Mouse (Mus musculus): ENCODE measurements around the gene 4930595D18Rik. TPM values are rescaled to one million over a fixed set of nuclear protein-coding genes. Genes with fewer than 3 reads are reported as not detected.

The 4930595D18Rik gene
- polyA plus RNA-seq, 1 experiment from 2014 or later, result not detected

GRCm38 (mm10) chr12:111162312-111163061 lies 21.8 kb downstream of the 4930595D18Rik start:
- Histone ChIP-seq H3K4me1 (ENCODE audit: control insufficient read depth, insufficient read depth, low read length) (peaks cover 23% of the 10 kb centered on the region), H3K36me3 (ENCODE audit: control insufficient read depth, insufficient read depth) (no peaks in the 10 kb centered on the region), H3K27me3 (ENCODE audit: control insufficient read depth, insufficient read depth, low read length) (no peaks in the 10 kb centered on the region), H3K9ac (ENCODE audit: low read length) (peak overlapping the region; percentile 54), H3K4me2 (ENCODE audit: low read depth, low read length) (peak overlapping the region; percentile 61), H3K27ac (ENCODE audit: low read length) (peak overlapping the region; percentile 40; the same call in 1 of the 2 replicates), H3K4me3 (ENCODE audit: low read length) (peak overlapping the region; percentile 40), H3K9me3 (replicated peaks; ENCODE audit: control insufficient read depth, low read length) (no peaks in the 10 kb centered on the region)
- ATAC-seq (replicated peaks; ENCODE audit: extremely low read depth, insufficient read depth, low FRiP score), result peak; percentile 15
- WGBS, result 14% methylated on average over 16 of the region's 16 CpGs

GRCm38 (mm10) chr12:111161943-111162311 lies 22.4 kb downstream of the 4930595D18Rik start:
- H3K4me1 ChIP-seq (ENCODE audit: control insufficient read depth, insufficient read depth, low read length), result peaks cover 19% of the 10 kb centered on the region
- WGBS, result 28% methylated on average over 7 of the region's 7 CpGs
- H3K9ac ChIP-seq (ENCODE audit: low read length), result no peak overlapping the region
- H3K27me3 ChIP-seq (ENCODE audit: control insufficient read depth, insufficient read depth, low read length), result no peaks in the 10 kb centered on the region
- no peak for ATAC-seq (replicated peaks; ENCODE audit: extremely low read depth, insufficient read depth, low FRiP score)
- H3K36me3 ChIP-seq (ENCODE audit: control insufficient read depth, insufficient read depth), result no peaks in the 10 kb centered on the region
- no peaks in the 10 kb centered on the region for H3K9me3 ChIP-seq (replicated peaks; ENCODE audit: control insufficient read depth, low read length)
- peak overlapping the region; percentile 61 for H3K4me2 ChIP-seq (ENCODE audit: low read depth, low read length)
- H3K27ac ChIP-seq (ENCODE audit: low read length), result no peak overlapping the region
- peak overlapping the region; percentile 40 for H3K4me3 ChIP-seq (ENCODE audit: low read length)

DNA sequence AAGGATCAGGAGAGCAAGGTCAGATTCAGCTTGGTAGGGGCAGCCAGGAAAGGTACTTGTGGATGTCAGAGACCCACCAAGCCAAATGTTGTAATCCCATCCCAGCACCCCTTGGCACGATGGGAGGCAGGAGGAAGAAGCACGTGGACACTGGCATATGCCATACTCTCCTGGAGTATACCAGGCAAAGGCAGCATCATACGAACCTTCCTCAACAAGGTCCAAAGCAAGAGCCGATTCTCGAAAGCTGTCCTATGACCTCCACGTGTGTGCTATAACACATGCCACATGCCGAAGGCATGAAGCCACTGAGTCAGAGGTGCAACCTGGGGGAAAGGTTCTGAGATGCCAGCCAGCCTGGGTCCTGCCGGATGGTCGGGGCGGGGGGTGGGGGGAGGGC lies 23.4 kb downstream of the 4930595D18Rik start:
- Histone ChIP-seq H3K4me3 (ENCODE audit: low read length) (no peak overlapping the region), H3K9me3 (replicated peaks; ENCODE audit: control insufficient read depth, low read length) (no peaks in the 10 kb centered on the region), H3K27me3 (ENCODE audit: control insufficient read depth, insufficient read depth, low read length) (no peaks in the 10 kb centered on the region), H3K27ac (ENCODE audit: low read length) (no peak overlapping the region), H3K4me1 (ENCODE audit: control insufficient read depth, insufficient read depth, low read length) (peaks cover 19% of the 10 kb centered on the region), H3K4me2 (ENCODE audit: low read depth, low read length) (no peak overlapping the region), H3K36me3 (ENCODE audit: control insufficient read depth, insufficient read depth) (no peaks in the 10 kb centered on the region), H3K9ac (ENCODE audit: low read length) (no peak overlapping the region)
- 91% methylated on average over 10 of the region's 10 CpGs for WGBS
- ATAC-seq (replicated peaks; ENCODE audit: extremely low read depth, insufficient read depth, low FRiP score), result no peak

DNA sequence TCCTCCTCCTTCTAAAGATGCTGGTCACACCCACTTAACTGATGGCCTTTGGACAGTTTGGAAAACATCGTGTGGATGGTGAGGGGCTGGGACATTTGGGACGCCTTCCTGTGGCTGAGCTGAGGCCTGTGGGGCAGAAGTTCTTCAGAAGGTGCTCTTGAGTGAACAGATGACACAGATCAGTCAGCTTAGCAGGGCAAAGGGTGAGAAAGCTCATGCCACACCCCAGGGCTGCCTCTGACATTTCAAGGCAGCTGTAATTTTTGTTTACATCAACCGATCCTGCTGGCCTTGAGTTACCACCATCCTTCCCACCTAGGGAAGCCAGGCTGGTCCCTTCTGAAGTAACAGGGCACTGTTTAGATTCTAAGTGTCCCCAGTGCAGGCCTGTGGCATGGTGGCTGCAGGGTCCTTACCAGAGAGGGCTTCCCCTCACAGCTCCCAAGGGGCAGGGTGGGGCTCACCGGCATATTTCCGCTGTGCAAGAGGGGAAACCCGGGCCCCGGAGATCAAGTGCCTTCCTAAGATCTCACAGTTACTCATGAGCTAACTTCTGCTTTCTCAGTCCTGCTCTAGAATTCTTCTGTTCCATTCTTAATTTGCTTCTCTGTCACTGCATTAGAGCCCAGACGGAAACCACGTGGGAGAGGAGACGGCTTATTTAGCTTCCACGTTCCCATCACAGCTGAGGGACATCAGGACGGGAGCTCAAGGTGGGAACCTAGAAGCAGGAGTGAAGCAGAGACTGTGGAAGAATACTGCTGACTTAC lies 24.4 kb downstream of the 4930595D18Rik start:
- Histone ChIP-seq H3K4me2 (ENCODE audit: low read depth, low read length) (no peak overlapping the region), H3K27ac (ENCODE audit: low read length) (peak overlapping the region; percentile 17; the same call in 1 of the 2 replicates)

DNA sequence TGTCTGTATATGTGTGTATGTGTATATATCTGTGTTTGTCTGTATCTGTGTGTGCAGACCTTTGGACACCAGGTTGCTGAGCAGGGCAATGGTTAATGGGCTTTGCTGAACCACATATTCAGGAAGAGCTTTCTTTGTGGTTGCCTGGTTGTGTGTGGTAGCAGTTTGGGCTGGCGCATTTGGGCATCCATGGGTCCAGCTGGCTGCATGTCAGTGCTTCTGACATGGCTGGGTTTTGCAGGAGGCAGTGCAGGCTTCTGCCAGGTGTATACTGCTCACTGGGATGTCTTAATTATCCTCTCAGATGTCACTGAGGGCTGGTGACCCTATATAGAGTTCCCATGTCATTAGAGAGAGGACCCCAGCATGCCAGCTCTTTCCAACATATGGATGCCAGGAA lies 28.5 kb downstream of the 4930595D18Rik start:
- H3K9ac ChIP-seq (ENCODE audit: low read length), result no peak overlapping the region
- H3K4me3 ChIP-seq (ENCODE audit: low read length), result no peak overlapping the region
- H3K9me3 ChIP-seq (replicated peaks; ENCODE audit: control insufficient read depth, low read length), result peaks cover 3% of the 10 kb centered on the region; the same call in 1 of the 2 replicates
- no peak overlapping the region for H3K27ac ChIP-seq (ENCODE audit: low read length)
- 86% methylated on average over 1 of the region's 1 CpGs for WGBS
- no peak for ATAC-seq (replicated peaks; ENCODE audit: extremely low read depth, insufficient read depth, low FRiP score)
- H3K36me3 ChIP-seq (ENCODE audit: control insufficient read depth, insufficient read depth), result no peaks in the 10 kb centered on the region
- H3K27me3 ChIP-seq (ENCODE audit: control insufficient read depth, insufficient read depth, low read length), result no peaks in the 10 kb centered on the region
- no peaks in the 10 kb centered on the region for H3K4me1 ChIP-seq (ENCODE audit: control insufficient read depth, insufficient read depth, low read length)
- H3K4me2 ChIP-seq (ENCODE audit: low read depth, low read length), result no peak overlapping the region

More for the DNA sequence above, 24.4 kb downstream of the 4930595D18Rik start:
- H3K4me1 ChIP-seq (ENCODE audit: control insufficient read depth, insufficient read depth, low read length), result peaks cover 15% of the 10 kb centered on the region
- H3K9me3 ChIP-seq (replicated peaks; ENCODE audit: control insufficient read depth, low read length), result peaks cover 3% of the 10 kb centered on the region; the same call in 1 of the 2 replicates
- ATAC-seq (replicated peaks; ENCODE audit: extremely low read depth, insufficient read depth, low FRiP score), result no peak
- 45% methylated on average over 12 of the region's 12 CpGs for WGBS
- H3K4me3 ChIP-seq (ENCODE audit: low read length), result no peak overlapping the region
- H3K36me3 ChIP-seq (ENCODE audit: control insufficient read depth, insufficient read depth), result no peaks in the 10 kb centered on the region
- H3K27me3 ChIP-seq (ENCODE audit: control insufficient read depth, insufficient read depth, low read length), result no peaks in the 10 kb centered on the region
- H3K9ac ChIP-seq (ENCODE audit: low read length), result no peak overlapping the region

DNA sequence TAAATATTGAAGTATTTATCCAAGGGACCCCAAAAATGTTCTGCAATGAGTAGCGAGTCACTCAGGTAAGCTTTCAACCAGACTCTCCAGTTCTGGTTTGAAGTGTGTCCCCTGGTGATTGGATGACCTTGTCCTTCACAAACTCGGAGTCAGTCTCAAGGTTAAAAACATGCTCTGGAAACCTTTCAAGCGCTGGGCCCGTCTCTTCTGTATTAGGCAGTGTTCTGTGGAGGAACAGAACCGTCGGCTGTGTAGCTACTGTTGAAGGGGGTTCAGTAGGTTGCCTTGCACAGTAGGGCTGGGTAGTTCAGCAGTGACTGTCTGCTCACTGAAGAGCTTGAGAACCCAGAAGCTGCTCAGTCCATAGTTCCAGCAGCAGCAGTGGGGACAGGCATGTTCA lies 29.6 kb downstream of the 4930595D18Rik start:
- Histone ChIP-seq H3K4me2 (ENCODE audit: low read depth, low read length) (no peak overlapping the region), H3K9ac (ENCODE audit: low read length) (no peak overlapping the region), H3K4me3 (ENCODE audit: low read length) (no peak overlapping the region), H3K36me3 (ENCODE audit: control insufficient read depth, insufficient read depth) (no peaks in the 10 kb centered on the region), H3K27me3 (ENCODE audit: control insufficient read depth, insufficient read depth, low read length) (no peaks in the 10 kb centered on the region), H3K4me1 (ENCODE audit: control insufficient read depth, insufficient read depth, low read length) (no peaks in the 10 kb centered on the region), H3K9me3 (replicated peaks; ENCODE audit: control insufficient read depth, low read length) (peaks cover 3% of the 10 kb centered on the region; the same call in 1 of the 2 replicates), H3K27ac (ENCODE audit: low read length) (no peak overlapping the region)
- ATAC-seq (replicated peaks; ENCODE audit: extremely low read depth, insufficient read depth, low FRiP score), result no peak
- 65% methylated on average over 6 of the region's 6 CpGs for WGBS

GRCm38 (mm10) chr12:111153946-111154345 lies 30.3 kb downstream of the 4930595D18Rik start:
- Histone ChIP-seq H3K9ac (ENCODE audit: low read length) (no peak overlapping the region), H3K27ac (ENCODE audit: low read length) (no peak overlapping the region), H3K4me1 (ENCODE audit: control insufficient read depth, insufficient read depth, low read length) (no peaks in the 10 kb centered on the region), H3K4me3 (ENCODE audit: low read length) (no peak overlapping the region), H3K9me3 (replicated peaks; ENCODE audit: control insufficient read depth, low read length) (peaks cover 3% of the 10 kb centered on the region; the same call in 1 of the 2 replicates), H3K27me3 (ENCODE audit: control insufficient read depth, insufficient read depth, low read length) (no peaks in the 10 kb centered on the region), H3K36me3 (ENCODE audit: control insufficient read depth, insufficient read depth) (no peaks in the 10 kb centered on the region), H3K4me2 (ENCODE audit: low read depth, low read length) (no peak overlapping the region)
- 71% methylated on average over 5 of the region's 5 CpGs for WGBS
- no peak for ATAC-seq (replicated peaks; ENCODE audit: extremely low read depth, insufficient read depth, low FRiP score)

DNA sequence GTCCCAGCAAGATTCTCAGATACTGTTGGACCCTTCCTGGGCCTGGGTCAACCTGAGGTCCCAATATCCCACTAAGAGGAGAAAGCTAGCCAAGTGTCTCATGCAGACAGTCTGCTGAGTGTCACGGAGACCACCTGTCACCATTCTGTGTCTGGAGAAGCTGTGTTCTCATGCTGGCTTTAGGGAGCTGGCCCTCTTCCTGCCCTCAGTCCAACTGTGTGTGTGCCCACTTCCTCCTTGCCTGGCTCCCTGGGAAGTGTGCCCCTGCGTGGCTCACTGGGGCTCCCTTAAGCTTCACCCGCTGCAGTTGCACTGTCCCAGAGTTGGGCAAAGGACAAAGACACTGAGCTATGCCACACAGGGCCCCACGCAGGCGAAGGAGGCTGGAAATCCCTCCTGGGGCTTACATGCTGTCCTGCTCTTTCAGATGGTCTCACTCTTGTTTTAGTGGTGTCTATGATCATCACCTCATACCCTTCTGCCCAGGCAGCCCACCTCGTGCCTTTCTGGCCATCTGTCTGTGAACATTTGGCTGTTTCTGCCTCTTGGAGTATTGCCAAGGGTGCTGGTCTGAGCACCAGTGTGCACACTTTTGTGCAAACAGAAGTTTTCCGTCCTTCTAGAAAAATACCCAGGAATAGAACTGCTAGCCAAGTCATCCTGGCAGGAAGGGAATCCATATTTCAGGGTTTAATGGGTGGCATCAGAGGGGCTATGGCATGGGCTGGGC lies 31.1 kb downstream of the 4930595D18Rik start:
- Histone ChIP-seq H3K9ac (ENCODE audit: low read length) (no peak overlapping the region), H3K4me3 (ENCODE audit: low read length) (no peak overlapping the region), H3K36me3 (ENCODE audit: control insufficient read depth, insufficient read depth) (no peaks in the 10 kb centered on the region), H3K9me3 (replicated peaks; ENCODE audit: control insufficient read depth, low read length) (peaks cover 3% of the 10 kb centered on the region; the same call in 1 of the 2 replicates), H3K27me3 (ENCODE audit: control insufficient read depth, insufficient read depth, low read length) (no peaks in the 10 kb centered on the region), H3K27ac (ENCODE audit: low read length) (no peak overlapping the region), H3K4me1 (ENCODE audit: control insufficient read depth, insufficient read depth, low read length) (no peaks in the 10 kb centered on the region), H3K4me2 (ENCODE audit: low read depth, low read length) (no peak overlapping the region)
- WGBS, result 61% methylated on average over 7 of the region's 7 CpGs
- no peak for ATAC-seq (replicated peaks; ENCODE audit: extremely low read depth, insufficient read depth, low FRiP score)
